Mouse (Mus musculus) cerebellum, postnatal 4 days (tissue): ENCODE data around the gene Rslcan18.
"Not testable (repeated sequence)": the region's sequence is repeated elsewhere in the genome, so short reads cannot be mapped to it uniquely, and the experiment has no call there.

Experiments
- DNase-seq, 2 experiments: peaks; one replicate each; pipeline ENCODE4 v3.0.0; 2022; ENCODE audit warnings: low spot score in 2 of 2, mixed read lengths in 1 of 2

Gene Rslcan18

GRCm38 (mm10) chr13:67116163-67116562, at the start of gene Rslcan18:
Gene Rslcan18, minus strand, starts transcription at chr13:67116263.
- not testable (repeated sequence) for DNase-seq

GRCm38 (mm10) chr13:67128038-67128721, 12.1 kb upstream of the Rslcan18 start:
- peak; percentile 46 to 69 for DNase-seq

GRCm38 (mm10) chr13:67127507-67127906, 11.4 kb upstream of the Rslcan18 start:
- DNase-seq, result not testable (repeated sequence)

- no peak for DNase-seq
Observed at GRCm38 (mm10) chr13:67124460-67124859, 8.4 kb upstream of the Rslcan18 start.

- DNase-seq, result not testable (repeated sequence)
Observed at GRCm38 (mm10) chr13:67121360-67121759, 5.3 kb upstream of the Rslcan18 start, which contains the start of gene Zfp759. Gene Zfp759, plus strand, starts transcription at chr13:67121660.

GRCm38 (mm10) chr13:67113287-67113686, 2.8 kb downstream of the Rslcan18 start:
- DNase-seq, result no peak

GRCm38 (mm10) chr13:67112096-67112495, 4.0 kb downstream of the Rslcan18 start:
- DNase-seq, result no peak

- DNase-seq, result no peak
Observed at GRCm38 (mm10) chr13:67108821-67109206, 7.2 kb downstream of the Rslcan18 start.

- DNase-seq, result peak; percentile 65 to 86
Observed at GRCm38 (mm10) chr13:67108194-67108820, 7.8 kb downstream of the Rslcan18 start, which contains the start of gene Gm28557. Gene Gm28557, minus strand, starts transcription at chr13:67108604.

GRCm38 (mm10) chr13:67107681-67108080, 8.4 kb downstream of the Rslcan18 start:
- DNase-seq, result no peak

- no peak for DNase-seq
Observed at GRCm38 (mm10) chr13:67097876-67098275, 18.2 kb downstream of the Rslcan18 start, which contains the start of gene Zfp708. Gene Zfp708, minus strand, starts transcription at chr13:67097976.

- no peak for DNase-seq
Observed at GRCm38 (mm10) chr13:67090154-67090553, 25.9 kb downstream of the Rslcan18 start.

- no peak for DNase-seq
Observed at GRCm38 (mm10) chr13:67081946-67082345, 34.1 kb downstream of the Rslcan18 start.

- peak; percentile 30 to 45 for DNase-seq
Observed at GRCm38 (mm10) chr13:67081142-67081713, 34.8 kb downstream of the Rslcan18 start.

- no peak for DNase-seq
Observed at GRCm38 (mm10) chr13:67077244-67077643, 38.8 kb downstream of the Rslcan18 start.

GRCm38 (mm10) chr13:67072786-67073185, 43.3 kb downstream of the Rslcan18 start:
- DNase-seq, result no peak

GRCm38 (mm10) chr13:67065386-67065785, 50.7 kb downstream of the Rslcan18 start:
- no peak for DNase-seq

- no peak for DNase-seq
Observed at GRCm38 (mm10) chr13:67062427-67062826, 53.6 kb downstream of the Rslcan18 start.

GRCm38 (mm10) chr13:67060786-67061358, 55.2 kb downstream of the Rslcan18 start, which contains the start of gene Zfp712:
Gene Zfp712, minus strand, starts transcription at chr13:67061170.
- peak; percentile 53 to 83 for DNase-seq

GRCm38 (mm10) chr13:67060161-67060785, 55.8 kb downstream of the Rslcan18 start:
- no peak for DNase-seq
